Mouse (Mus musculus): ENCODE results near the gene Lamb1. TPM values are rescaled to one million over a fixed set of nuclear protein-coding genes. Genes with fewer than 3 reads are reported as not detected.

The Lamb1 gene
- polyA plus RNA-seq, 1 experiment from 2014 or later = 60.4 TPM

GRCm38 (mm10) chr12:31252259-31252658 lies 12.8 kb upstream of the Lamb1 start:
- Histone ChIP-seq H3K9me3 (no peaks in the 10 kb centered on the region), H3K9ac (replicated peaks) (no peak overlapping the region), H3K4me1 (replicated peaks) (peaks cover 3% of the 10 kb centered on the region), H3K27ac (no peak overlapping the region), H3K36me3 (no peaks in the 10 kb centered on the region), H3K27me3 (no peaks in the 10 kb centered on the region; the same call in 1 of the 2 replicates), H3K4me2 (no peak overlapping the region), H3K4me3 (replicated peaks) (no peak overlapping the region)
- WGBS = 34% methylated on average over 4 of the region's 4 CpGs
- ATAC-seq (ENCODE audit: insufficient number of reproducible peaks, insufficient read depth, low FRiP score, low TSS enrichment, low read depth) = no peak

- Histone ChIP-seq H3K27ac (no peak overlapping the region), H3K4me1 (replicated peaks) (no peaks in the 10 kb centered on the region), H3K27me3 (no peaks in the 10 kb centered on the region; the same call in 1 of the 2 replicates), H3K36me3 (no peaks in the 10 kb centered on the region), H3K4me3 (replicated peaks) (no peak overlapping the region), H3K9me3 (no peaks in the 10 kb centered on the region), H3K9ac (replicated peaks) (no peak overlapping the region), H3K4me2 (no peak overlapping the region)
- 79% methylated on average over 8 of the region's 8 CpGs for WGBS
- ATAC-seq (ENCODE audit: insufficient number of reproducible peaks, insufficient read depth, low FRiP score, low TSS enrichment, low read depth) = no peak
Measured at GRCm38 (mm10) chr12:31254978-31255377, 10.1 kb upstream of the Lamb1 start.

- Histone ChIP-seq H3K4me2 (no peak overlapping the region), H3K4me1 (replicated peaks) (no peaks in the 10 kb centered on the region), H3K27ac (no peak overlapping the region), H3K9me3 (no peaks in the 10 kb centered on the region), H3K27me3 (no peaks in the 10 kb centered on the region), H3K9ac (replicated peaks) (no peak overlapping the region), H3K4me3 (replicated peaks) (no peak overlapping the region), H3K36me3 (no peaks in the 10 kb centered on the region)
- WGBS = 66% methylated on average over 9 of the region's 9 CpGs
- ATAC-seq (ENCODE audit: insufficient number of reproducible peaks, insufficient read depth, low FRiP score, low TSS enrichment, low read depth) = no peak
Measured at GRCm38 (mm10) chr12:31256121-31256903, 8.7 kb upstream of the Lamb1 start.

- ATAC-seq (ENCODE audit: insufficient number of reproducible peaks, insufficient read depth, low FRiP score, low TSS enrichment, low read depth) = no peak
- no peak overlapping the region for H3K4me2 ChIP-seq
- H3K36me3 ChIP-seq = peaks cover under 1% of the 10 kb centered on the region; the same call in 1 of the 2 replicates
- peaks cover 3% of the 10 kb centered on the region; the same call in 1 of the 2 replicates for H3K27me3 ChIP-seq
- H3K4me1 ChIP-seq (replicated peaks) = peaks cover 10% of the 10 kb centered on the region
- no peak overlapping the region for H3K9ac ChIP-seq (replicated peaks)
- WGBS = 80% methylated on average over 3 of the region's 3 CpGs
- H3K27ac ChIP-seq = no peak overlapping the region
- H3K4me3 ChIP-seq (replicated peaks) = no peak overlapping the region
- H3K9me3 ChIP-seq = no peaks in the 10 kb centered on the region
Measured at GRCm38 (mm10) chr12:31261882-31262281, 3.2 kb upstream of the Lamb1 start.

GRCm38 (mm10) chr12:31263921-31264320 lies 1.1 kb upstream of the Lamb1 start:
- no peak overlapping the region for H3K27ac ChIP-seq
- H3K4me3 ChIP-seq (replicated peaks) = peak overlapping the region; percentile 72; the same call in 1 of the 2 replicates
- no peak for ATAC-seq (ENCODE audit: insufficient number of reproducible peaks, insufficient read depth, low FRiP score, low TSS enrichment, low read depth)
- H3K4me1 ChIP-seq (replicated peaks) = peaks cover 26% of the 10 kb centered on the region
- no peak overlapping the region for H3K9ac ChIP-seq (replicated peaks)
- 36% methylated on average over 7 of the region's 7 CpGs for WGBS
- peaks cover 3% of the 10 kb centered on the region; the same call in 1 of the 2 replicates for H3K27me3 ChIP-seq
- no peaks in the 10 kb centered on the region for H3K9me3 ChIP-seq
- peak overlapping the region; percentile 93 for H3K4me2 ChIP-seq
- peaks cover 10% of the 10 kb centered on the region for H3K36me3 ChIP-seq

- peak overlapping the region; percentile 93 for H3K4me2 ChIP-seq
- peaks cover 36% of the 10 kb centered on the region for H3K4me1 ChIP-seq (replicated peaks)
- under 1% methylated on average over 50 of the region's 50 CpGs for WGBS
- ATAC-seq (ENCODE audit: insufficient number of reproducible peaks, insufficient read depth, low FRiP score, low TSS enrichment, low read depth) = peak; percentile 38; the same call in 1 of the 2 replicates
- H3K27ac ChIP-seq = peak overlapping the region; percentile 89
- peak overlapping the region; percentile 72 for H3K4me3 ChIP-seq (replicated peaks)
- no peaks in the 10 kb centered on the region for H3K9me3 ChIP-seq
- H3K27me3 ChIP-seq = peaks cover 3% of the 10 kb centered on the region; the same call in 1 of the 2 replicates
- peaks cover 26% of the 10 kb centered on the region for H3K36me3 ChIP-seq
- peak overlapping the region; percentile 78 for H3K9ac ChIP-seq (replicated peaks)
Measured at GRCm38 (mm10) chr12:31265722-31266431, 843 bp downstream of the Lamb1 start.

GRCm38 (mm10) chr12:31266686-31267085 lies 1.7 kb downstream of the Lamb1 start:
- Histone ChIP-seq H3K9ac (replicated peaks) (peak overlapping the region; percentile 78), H3K4me3 (replicated peaks) (peak overlapping the region; percentile 72), H3K9me3 (no peaks in the 10 kb centered on the region), H3K27me3 (peaks cover 3% of the 10 kb centered on the region; the same call in 1 of the 2 replicates), H3K27ac (0 out of 2 replicates have a peak overlapping the region, but pooled peaks have one; percentile 23), H3K4me2 (peak overlapping the region; percentile 93), H3K4me1 (replicated peaks) (peaks cover 44% of the 10 kb centered on the region), H3K36me3 (peaks cover 33% of the 10 kb centered on the region)
- ATAC-seq (ENCODE audit: insufficient number of reproducible peaks, insufficient read depth, low FRiP score, low TSS enrichment, low read depth) = no peak
- 8% methylated on average over 15 of the region's 15 CpGs for WGBS

- Histone ChIP-seq H3K4me3 (replicated peaks) (peak overlapping the region; percentile 72), H3K27ac (no peak overlapping the region), H3K27me3 (peaks cover 3% of the 10 kb centered on the region; the same call in 1 of the 2 replicates), H3K9me3 (no peaks in the 10 kb centered on the region), H3K9ac (replicated peaks) (no peak overlapping the region; the same call in 1 of the 2 replicates), H3K36me3 (peaks cover 37% of the 10 kb centered on the region), H3K4me2 (peak overlapping the region; percentile 93), H3K4me1 (replicated peaks) (peaks cover 51% of the 10 kb centered on the region)
- no peak for ATAC-seq (ENCODE audit: insufficient number of reproducible peaks, insufficient read depth, low FRiP score, low TSS enrichment, low read depth)
- WGBS = 29% methylated on average over 4 of the region's 4 CpGs
Measured at GRCm38 (mm10) chr12:31267363-31267762, 2.3 kb downstream of the Lamb1 start.

GRCm38 (mm10) chr12:31268315-31268714 lies 3.3 kb downstream of the Lamb1 start:
- ATAC-seq (ENCODE audit: insufficient number of reproducible peaks, insufficient read depth, low FRiP score, low TSS enrichment, low read depth) = no peak
- Histone ChIP-seq H3K27ac (no peak overlapping the region), H3K27me3 (peaks cover 1% of the 10 kb centered on the region; the same call in 1 of the 2 replicates), H3K4me1 (replicated peaks) (peaks cover 52% of the 10 kb centered on the region), H3K9me3 (no peaks in the 10 kb centered on the region), H3K4me3 (replicated peaks) (no peak overlapping the region), H3K36me3 (peaks cover 47% of the 10 kb centered on the region), H3K4me2 (peak overlapping the region; percentile 93; the same call in 1 of the 2 replicates), H3K9ac (replicated peaks) (no peak overlapping the region; the same call in 1 of the 2 replicates)
- 73% methylated on average over 3 of the region's 3 CpGs for WGBS

GRCm38 (mm10) chr12:31269020-31269597 lies 4.1 kb downstream of the Lamb1 start:
- H3K27me3 ChIP-seq = no peaks in the 10 kb centered on the region
- H3K4me1 ChIP-seq (replicated peaks) = peaks cover 51% of the 10 kb centered on the region
- no peak for ATAC-seq (ENCODE audit: insufficient number of reproducible peaks, insufficient read depth, low FRiP score, low TSS enrichment, low read depth)
- 52% methylated on average over 12 of the region's 12 CpGs for WGBS
- H3K36me3 ChIP-seq = peaks cover 55% of the 10 kb centered on the region
- no peak overlapping the region for H3K27ac ChIP-seq
- no peak overlapping the region for H3K4me3 ChIP-seq (replicated peaks)
- H3K4me2 ChIP-seq = peak overlapping the region; percentile 2; the same call in 1 of the 2 replicates
- no peak overlapping the region; the same call in 1 of the 2 replicates for H3K9ac ChIP-seq (replicated peaks)
- H3K9me3 ChIP-seq = no peaks in the 10 kb centered on the region

- no peak for ATAC-seq (ENCODE audit: insufficient number of reproducible peaks, insufficient read depth, low FRiP score, low TSS enrichment, low read depth)
- no peak overlapping the region for H3K4me2 ChIP-seq
- no peaks in the 10 kb centered on the region for H3K27me3 ChIP-seq
- H3K4me3 ChIP-seq (replicated peaks) = no peak overlapping the region
- WGBS = 93% methylated on average over 10 of the region's 10 CpGs
- H3K9me3 ChIP-seq = no peaks in the 10 kb centered on the region
- H3K36me3 ChIP-seq = peaks cover 67% of the 10 kb centered on the region
- H3K9ac ChIP-seq (replicated peaks) = no peak overlapping the region
- H3K4me1 ChIP-seq (replicated peaks) = peaks cover 52% of the 10 kb centered on the region
- peak overlapping the region; percentile 77; the same call in 1 of the 2 replicates for H3K27ac ChIP-seq
Measured at GRCm38 (mm10) chr12:31270361-31270760, 5.3 kb downstream of the Lamb1 start.

All from limb, embryonic 12.5 days (tissue).